In genomic region chr11:117798160-117798541, GRCm38 (mm10) we compare ENCODE assay signal across 1 mouse cellular context.
TF ChIP-seq lines count a peak whose summit lies in the region.

No protein-coding gene starts in this region.

TF ChIP-seq in CH12.LX, 34 proteins besides CTCF, POLR2A, EP300 and RAD21 (continued from another document):
- no peak for TF ChIP-seq MAFK (IDR thresholded peaks at IDR 0.05; ENCODE audit: insufficient replicate concordance, low read length)
TF ChIP-seq in CH12.LX: peak in this region for 14.
